Mouse (Mus musculus): ENCODE results near the gene Vmn1r5. TPM values are rescaled to one million over a fixed set of nuclear protein-coding genes. Genes with fewer than 3 reads are reported as not detected.
"Not testable (repeated sequence)": the region's sequence is repeated elsewhere in the genome, so short reads cannot be mapped to it uniquely, and the experiment has no call there.

The Vmn1r5 gene
- total RNA-seq (2017): not detected in 2 replicates

DNA sequence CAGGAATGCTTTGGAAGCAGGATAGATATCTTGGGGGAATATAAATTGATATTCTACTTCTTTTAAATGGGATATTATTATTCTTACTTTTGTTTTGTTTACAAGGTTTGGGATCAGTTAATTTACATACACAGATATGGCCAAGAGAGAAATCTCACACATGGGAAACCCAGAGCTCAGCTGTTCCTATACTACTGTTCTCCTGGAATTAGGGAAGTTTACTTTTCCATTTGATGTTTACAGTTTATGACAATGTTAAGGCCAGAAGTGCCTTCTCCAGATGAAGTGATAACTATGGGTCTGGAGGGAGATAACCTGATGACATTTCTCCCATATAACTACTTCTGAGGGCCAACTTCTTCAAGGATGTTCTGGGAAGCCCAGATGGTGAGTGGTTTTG is at the start of gene Vmn1r5:
TSS of gene Vmn1r5 (plus strand) at position 301 of the 400 bp plus-strand sequence.
- ATAC-seq (replicated peaks in 1 of 2; ENCODE audit: insufficient read depth in 1 of 2, low FRiP score in 2 of 2, low TSS enrichment in 1 of 2, low read depth in 1 of 2, poor library complexity in 2 of 2, severe bottlenecking in 2 of 2): no peak

GRCm38 (mm10) chr6:56923331-56923725 is 46.7 kb upstream of the Vmn1r5 start:
- ATAC-seq (replicated peaks in 1 of 2; ENCODE audit: insufficient read depth in 1 of 2, low FRiP score in 2 of 2, low TSS enrichment in 1 of 2, low read depth in 1 of 2, poor library complexity in 2 of 2, severe bottlenecking in 2 of 2): no peak

GRCm38 (mm10) chr6:56923726-56924707 is 46.1 kb upstream of the Vmn1r5 start, which contains the start of the genes Nt5c3 and Vmn1r4:
Gene Nt5c3 (minus strand): TSS chr6:56923932.
Gene Vmn1r4 (plus strand): TSS chr6:56924015.
- peak; percentile 92 to 95 for ATAC-seq (replicated peaks in 1 of 2; ENCODE audit: insufficient read depth in 1 of 2, low FRiP score in 2 of 2, low TSS enrichment in 1 of 2, low read depth in 1 of 2, poor library complexity in 2 of 2, severe bottlenecking in 2 of 2)

DNA sequence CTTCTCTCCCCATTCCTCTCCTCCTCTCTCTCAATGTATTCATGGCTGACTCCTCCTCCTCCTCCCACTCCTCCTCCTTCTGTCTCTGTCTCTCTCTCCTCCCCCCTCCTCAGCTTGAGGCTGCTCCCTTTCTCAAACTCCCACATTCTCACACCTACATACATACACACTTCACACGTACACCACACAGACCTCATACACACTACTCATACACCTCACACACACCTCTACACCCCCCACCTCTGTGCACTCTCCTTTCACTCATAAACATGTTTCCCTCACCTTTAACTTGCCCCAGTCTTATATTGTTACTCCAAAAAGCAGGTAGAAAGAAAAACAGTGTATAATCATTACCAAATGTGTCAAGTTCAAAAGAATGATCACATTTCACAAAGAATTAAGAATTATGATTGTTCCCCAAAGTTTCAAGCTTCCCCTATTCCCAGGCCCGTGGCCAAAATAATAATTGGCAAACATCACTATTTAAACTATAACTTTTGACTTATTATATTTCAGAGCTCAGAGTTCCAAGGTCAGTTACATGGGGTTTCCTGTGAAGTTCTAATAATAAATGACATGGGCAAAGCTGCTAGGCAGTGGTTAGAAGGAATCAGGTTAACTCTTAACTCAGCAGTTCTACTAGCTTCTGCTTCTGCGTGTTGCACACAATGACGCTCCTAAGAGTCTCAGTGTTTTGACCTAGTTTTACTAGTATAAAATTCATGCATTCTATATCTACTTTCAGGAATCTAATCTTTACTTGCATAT is 38.2 kb upstream of the Vmn1r5 start:
- ATAC-seq (replicated peaks in 1 of 2; ENCODE audit: insufficient read depth in 1 of 2, low FRiP score in 2 of 2, low TSS enrichment in 1 of 2, low read depth in 1 of 2, poor library complexity in 2 of 2, severe bottlenecking in 2 of 2): peak in 1 of 2 experiments; percentile 29; a peak in 1 of 4 replicates

DNA sequence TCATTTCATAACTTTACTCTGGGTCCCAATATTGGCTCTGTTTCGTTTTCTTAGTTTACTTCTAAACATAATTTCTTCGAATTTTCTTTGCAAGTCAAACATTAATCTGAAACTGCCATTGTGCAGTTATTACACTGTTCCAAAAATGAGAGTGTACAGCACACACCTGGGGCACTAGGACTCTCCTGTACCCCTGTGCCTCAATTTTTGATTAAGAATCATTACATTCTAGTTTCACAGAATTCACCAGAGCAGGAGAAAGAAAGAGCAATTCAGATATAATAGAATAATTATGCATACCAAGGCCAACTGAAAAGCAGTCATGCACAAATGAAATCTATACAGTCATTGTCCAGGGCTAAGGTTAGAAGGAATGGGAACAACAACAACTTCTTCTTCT is 37.6 kb upstream of the Vmn1r5 start:
- no peak for ATAC-seq (replicated peaks in 1 of 2; ENCODE audit: insufficient read depth in 1 of 2, low FRiP score in 2 of 2, low TSS enrichment in 1 of 2, low read depth in 1 of 2, poor library complexity in 2 of 2, severe bottlenecking in 2 of 2)

DNA sequence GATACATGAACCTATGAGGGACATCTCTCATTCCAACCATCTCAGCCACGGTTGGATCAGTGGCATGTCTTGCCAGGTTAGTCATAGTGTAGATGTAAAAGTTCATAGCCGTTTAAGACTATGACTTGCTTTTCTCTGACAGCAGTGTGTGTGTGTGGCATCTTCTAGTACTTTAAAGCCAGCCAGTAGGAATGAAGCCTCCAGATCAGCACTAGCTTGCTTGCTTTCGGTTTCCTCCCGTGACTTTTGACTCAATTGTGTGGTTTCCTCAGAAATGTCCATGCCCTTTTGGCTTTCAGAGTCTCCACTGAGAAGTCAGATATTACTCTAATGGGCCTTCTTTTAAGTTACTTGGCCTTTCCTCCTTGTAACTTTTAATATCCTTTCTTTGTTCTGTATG is 35.7 kb upstream of the Vmn1r5 start:
- peak; percentile 56 to 62 for ATAC-seq (replicated peaks in 1 of 2; ENCODE audit: insufficient read depth in 1 of 2, low FRiP score in 2 of 2, low TSS enrichment in 1 of 2, low read depth in 1 of 2, poor library complexity in 2 of 2, severe bottlenecking in 2 of 2)

DNA sequence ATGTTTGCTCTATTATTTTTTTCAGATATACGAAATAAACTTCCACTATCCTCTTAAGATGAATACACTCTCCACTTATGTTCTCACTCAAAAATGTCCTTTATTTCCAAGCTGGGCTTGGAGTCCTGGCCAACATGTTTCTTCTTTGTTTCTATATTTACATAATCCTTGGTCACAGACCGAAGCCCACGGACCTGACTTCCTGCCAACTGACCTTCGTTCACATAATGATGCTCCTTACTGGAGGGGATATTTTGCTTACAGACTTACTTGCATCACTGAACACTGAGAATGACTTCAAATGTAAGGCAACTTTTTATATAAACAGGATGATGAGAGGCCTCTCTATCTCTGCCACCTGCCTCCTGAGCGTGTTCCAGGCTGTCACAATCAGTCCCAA is 13.6 kb upstream of the Vmn1r5 start:
- ATAC-seq (replicated peaks in 1 of 2; ENCODE audit: insufficient read depth in 1 of 2, low FRiP score in 2 of 2, low TSS enrichment in 1 of 2, low read depth in 1 of 2, poor library complexity in 2 of 2, severe bottlenecking in 2 of 2): no peak

DNA sequence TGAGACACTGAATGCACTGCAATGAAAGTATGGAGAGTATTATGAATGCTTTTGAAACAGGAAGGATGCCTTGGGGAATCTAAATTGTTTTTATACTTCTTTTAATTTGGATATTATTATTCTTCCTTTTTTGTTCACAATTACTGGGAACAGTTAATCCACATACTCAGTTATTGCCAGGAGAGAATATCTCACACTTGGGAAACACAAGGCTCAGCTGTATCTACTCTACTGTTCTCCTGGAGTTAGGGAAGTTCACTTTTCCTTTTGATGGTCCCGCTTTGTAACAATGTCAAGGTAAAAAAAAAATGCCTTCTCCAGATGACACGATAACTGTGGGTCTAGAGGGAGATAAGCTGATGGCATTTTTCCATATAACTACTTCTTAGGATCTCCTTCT is 26.9 kb downstream of the Vmn1r5 start, which contains the start of gene Vmn1r6:
TSS of gene Vmn1r6 (plus strand) at position 301 of the 400 bp plus-strand sequence.
- no peak for ATAC-seq (replicated peaks in 1 of 2; ENCODE audit: insufficient read depth in 1 of 2, low FRiP score in 2 of 2, low TSS enrichment in 1 of 2, low read depth in 1 of 2, poor library complexity in 2 of 2, severe bottlenecking in 2 of 2)

DNA sequence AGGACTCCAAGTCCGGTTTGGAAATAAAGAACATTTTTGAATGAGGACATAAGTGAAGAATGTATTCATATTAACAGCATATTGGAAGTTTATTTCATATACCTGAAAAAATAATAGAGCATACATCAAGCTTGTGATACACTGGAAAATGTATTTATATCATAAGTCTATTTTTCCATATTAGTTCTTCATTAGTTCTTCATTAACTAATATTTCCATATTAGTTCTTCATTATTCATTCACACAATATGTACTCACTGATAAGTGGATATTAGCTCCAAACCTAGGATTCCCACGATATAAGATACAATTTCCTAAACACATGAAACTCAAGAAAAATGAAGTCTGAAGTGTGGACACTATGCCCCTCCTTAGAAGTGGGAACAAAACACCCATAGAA is 55.2 kb downstream of the Vmn1r5 start, which contains the start of gene Vmn1r7:
TSS of gene Vmn1r7 (minus strand) at position 101 of the 400 bp plus-strand sequence.
- ATAC-seq (replicated peaks in 1 of 2; ENCODE audit: insufficient read depth in 1 of 2, low FRiP score in 2 of 2, low TSS enrichment in 1 of 2, low read depth in 1 of 2, poor library complexity in 2 of 2, severe bottlenecking in 2 of 2): not testable (repeated sequence)

- ATAC-seq (replicated peaks in 1 of 2; ENCODE audit: insufficient read depth in 1 of 2, low FRiP score in 2 of 2, low TSS enrichment in 1 of 2, low read depth in 1 of 2, poor library complexity in 2 of 2, severe bottlenecking in 2 of 2): no peak
Measured at GRCm38 (mm10) chr6:57031984-57032383, 61.9 kb downstream of the Vmn1r5 start, which contains the start of gene Vmn1r8. Gene Vmn1r8 (plus strand): TSS chr6:57032284.

DNA sequence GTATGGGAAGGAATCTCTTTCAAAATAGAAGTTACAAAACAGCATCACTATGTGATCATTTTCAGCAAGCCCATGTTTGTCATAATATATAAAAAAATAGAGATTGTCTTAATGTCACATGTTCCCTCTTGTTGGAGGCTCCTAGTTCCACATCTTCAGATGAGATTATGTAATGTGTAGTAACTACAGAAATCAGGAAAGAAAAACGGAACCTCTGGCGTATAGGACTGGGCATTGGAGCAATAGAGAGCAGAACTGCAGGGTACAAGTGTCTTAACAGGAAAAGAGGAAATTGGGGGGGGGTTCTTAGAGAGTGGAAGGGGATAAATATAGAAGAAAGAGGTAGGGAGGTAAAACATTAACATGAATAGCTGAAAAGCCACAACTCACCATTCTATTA is 64.6 kb downstream of the Vmn1r5 start:
- no peak for ATAC-seq (replicated peaks in 1 of 2; ENCODE audit: insufficient read depth in 1 of 2, low FRiP score in 2 of 2, low TSS enrichment in 1 of 2, low read depth in 1 of 2, poor library complexity in 2 of 2, severe bottlenecking in 2 of 2)

Other genes starting within 250 kb of the Vmn1r5 start
- gene Kbtbd2, start 172.5 kb upstream of the Vmn1r5 start, total RNA-seq (2017): 55.6 and 87.1 TPM in 2 replicates
- gene Fkbp9, start 138.2 kb upstream of the Vmn1r5 start, total RNA-seq (2017): 24.0 and 28.7 TPM in 2 replicates
- gene Nt5c3, start 46.3 kb upstream of the Vmn1r5 start, total RNA-seq (2017): 91.3 and 103 TPM in 2 replicates
- gene Vmn1r4, start 46.3 kb upstream of the Vmn1r5 start, total RNA-seq (2017): 1.1 and 1.4 TPM in 2 replicates
- gene Vmn1r6, start 27.0 kb downstream of the Vmn1r5 start, total RNA-seq (2017): not detected in 2 replicates
- not detected in 2 replicates for gene Vmn1r7, start 55.1 kb downstream of the Vmn1r5 start, total RNA-seq (2017)
- gene Vmn1r8, start 62.0 kb downstream of the Vmn1r5 start, total RNA-seq (2017): not detected in 2 replicates
- not detected in 2 replicates for gene Vmn1r9, start 96.5 kb downstream of the Vmn1r5 start, total RNA-seq (2017)
- not detected in 2 replicates for gene Vmn1r10, start 139.2 kb downstream of the Vmn1r5 start, total RNA-seq (2017)
- gene Vmn1r11, start 163.2 kb downstream of the Vmn1r5 start, total RNA-seq (2017): not detected in 2 replicates
- not detected in 2 replicates for gene Vmn1r12, start 186.6 kb downstream of the Vmn1r5 start, total RNA-seq (2017)
- gene Vmn1r13, start 233.0 kb downstream of the Vmn1r5 start, total RNA-seq (2017): not detected in 2 replicates